Mouse (Mus musculus): ENCODE results near the gene Scaf1. TPM values are rescaled to one million over a fixed set of nuclear protein-coding genes. Genes with fewer than 3 reads are reported as not detected.

The Scaf1 gene
- polyA plus RNA-seq, 1 experiment from 2014 or later, result 25.1 TPM

DNA sequence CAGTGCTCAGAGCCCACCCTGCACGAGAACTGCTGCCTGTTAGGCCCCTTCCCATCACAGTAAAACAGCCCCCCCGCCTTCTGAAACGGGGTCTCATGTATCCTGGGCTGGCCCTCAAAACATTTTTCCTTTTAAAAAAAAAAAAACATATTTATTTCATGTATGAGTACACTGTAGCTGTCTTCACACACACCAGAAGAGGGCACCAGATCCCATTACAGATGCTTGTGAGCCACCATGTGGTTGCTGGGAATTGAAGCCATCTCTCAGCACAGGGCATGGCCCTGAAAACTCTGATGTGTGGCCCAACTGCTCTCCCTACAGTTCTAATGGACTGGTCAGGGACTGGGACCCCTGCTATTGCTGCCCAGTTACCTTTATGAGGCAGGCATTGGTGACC is 37.9 kb downstream of the Scaf1 start:
- no peak for ATAC-seq (replicated peaks; ENCODE audit: insufficient number of reproducible peaks, insufficient read depth, low FRiP score, low read depth)
- H3K9ac ChIP-seq, result no peak overlapping the region
- WGBS, result 88% methylated on average over 3 of the region's 3 CpGs

DNA sequence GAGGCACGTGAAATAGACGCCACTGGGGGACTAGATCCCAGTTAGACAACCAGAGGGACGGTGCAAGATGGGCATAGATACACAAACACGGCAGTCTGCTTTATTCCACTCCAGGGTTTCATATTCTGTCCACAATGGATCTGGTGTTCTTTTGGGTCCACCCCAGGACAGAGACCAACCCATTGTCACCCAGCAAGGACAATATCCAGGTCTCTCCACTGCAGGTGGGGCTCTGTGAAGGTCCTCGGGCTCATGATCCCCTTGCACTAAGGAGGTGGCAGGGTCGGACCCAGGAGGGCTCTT is 41.1 kb downstream of the Scaf1 start:
- peaks cover 16% of the 10 kb centered on the region for H3K4me1 ChIP-seq (replicated peaks)
- H3K9ac ChIP-seq, result no peak overlapping the region
- H3K27me3 ChIP-seq, result no peaks in the 10 kb centered on the region
- H3K9me3 ChIP-seq (replicated peaks), result no peaks in the 10 kb centered on the region
- H3K4me2 ChIP-seq, result peak overlapping the region; percentile 71
- H3K27ac ChIP-seq, result no peak overlapping the region
- WGBS, result 28% methylated on average over 6 of the region's 6 CpGs
- ATAC-seq (replicated peaks; ENCODE audit: insufficient number of reproducible peaks, insufficient read depth, low FRiP score, low read depth), result no peak
- H3K36me3 ChIP-seq, result peaks cover 42% of the 10 kb centered on the region
- no peak overlapping the region for H3K4me3 ChIP-seq

More for the DNA sequence above, 37.9 kb downstream of the Scaf1 start:
- Histone ChIP-seq H3K4me2 (no peak overlapping the region), H3K36me3 (peaks cover 69% of the 10 kb centered on the region), H3K27ac (no peak overlapping the region), H3K9me3 (replicated peaks) (no peaks in the 10 kb centered on the region), H3K4me3 (no peak overlapping the region), H3K4me1 (replicated peaks) (peaks cover 12% of the 10 kb centered on the region), H3K27me3 (no peaks in the 10 kb centered on the region)

DNA sequence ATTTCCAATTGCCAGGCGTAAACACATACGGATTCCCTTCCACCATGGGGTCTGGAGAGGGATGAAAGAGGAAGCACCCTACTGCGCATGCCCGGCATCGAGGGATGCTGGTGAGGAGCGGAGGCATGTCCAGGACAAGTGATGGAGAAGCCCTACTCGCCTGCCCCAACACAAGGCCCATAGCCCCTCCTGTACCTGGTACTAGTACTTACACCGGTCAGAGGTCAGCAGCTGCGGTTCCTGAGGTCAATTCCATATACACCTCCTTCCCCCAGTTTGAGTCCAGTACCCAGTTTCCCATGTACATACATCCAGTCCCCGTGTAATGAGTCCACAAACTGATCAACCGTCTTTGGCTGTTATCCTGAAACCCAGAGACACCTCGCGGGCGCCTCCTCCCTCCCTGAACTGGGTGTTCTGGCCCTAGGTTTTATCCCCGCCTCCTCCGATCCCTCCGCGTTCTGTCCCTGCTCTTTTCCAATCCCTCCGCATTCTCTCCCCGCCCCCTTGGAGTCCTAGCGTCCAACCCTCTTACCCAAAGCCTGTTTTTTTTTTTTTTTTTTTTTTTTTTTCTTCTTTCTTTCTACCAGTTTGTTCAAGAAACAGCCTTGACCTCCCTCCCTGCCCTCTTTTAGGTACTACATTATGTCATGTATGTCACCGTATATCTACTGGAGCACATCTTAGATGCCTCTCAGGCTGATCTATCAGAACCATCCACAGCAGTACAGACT is 41.6 kb downstream of the Scaf1 start, which contains the start of gene Cpt1c:
Gene Cpt1c (minus strand): TSS at position 469 of the 734 bp plus-strand sequence.
- Histone ChIP-seq H3K27me3 (no peaks in the 10 kb centered on the region), H3K4me2 (peak within 1 kb of the TSS; percentile 71), H3K9ac (peak within 1 kb of the TSS; percentile 43), H3K4me3 (peak within 1 kb of the TSS; percentile 54), H3K4me1 (replicated peaks) (peaks cover 20% of the 10 kb centered on the region), H3K27ac (peak within 1 kb of the TSS; percentile 57), H3K9me3 (replicated peaks) (no peaks in the 10 kb centered on the region), H3K36me3 (peaks cover 36% of the 10 kb centered on the region)
- 3% methylated on average over 22 of the region's 22 CpGs for whole genome bisulfite sequencing
- 0 out of 2 replicates have a peak, but pooled peaks have one; percentile 10 for ATAC-seq (replicated peaks; ENCODE audit: insufficient number of reproducible peaks, insufficient read depth, low FRiP score, low read depth)

- Histone ChIP-seq H3K4me2 (peak overlapping the region; percentile 71), H3K4me3 (peak overlapping the region; percentile 54), H3K27me3 (no peaks in the 10 kb centered on the region), H3K9me3 (replicated peaks) (no peaks in the 10 kb centered on the region), H3K9ac (no peak overlapping the region; the same call in 1 of the 2 replicates), H3K4me1 (replicated peaks) (peaks cover 20% of the 10 kb centered on the region), H3K27ac (peak overlapping the region; percentile 24), H3K36me3 (peaks cover 27% of the 10 kb centered on the region)
- no peak for ATAC-seq (replicated peaks; ENCODE audit: insufficient number of reproducible peaks, insufficient read depth, low FRiP score, low read depth)
- WGBS, result 44% methylated on average over 14 of the region's 14 CpGs
Observed at GRCm38 (mm10) chr7:44973415-44974130, 42.6 kb downstream of the Scaf1 start.

DNA sequence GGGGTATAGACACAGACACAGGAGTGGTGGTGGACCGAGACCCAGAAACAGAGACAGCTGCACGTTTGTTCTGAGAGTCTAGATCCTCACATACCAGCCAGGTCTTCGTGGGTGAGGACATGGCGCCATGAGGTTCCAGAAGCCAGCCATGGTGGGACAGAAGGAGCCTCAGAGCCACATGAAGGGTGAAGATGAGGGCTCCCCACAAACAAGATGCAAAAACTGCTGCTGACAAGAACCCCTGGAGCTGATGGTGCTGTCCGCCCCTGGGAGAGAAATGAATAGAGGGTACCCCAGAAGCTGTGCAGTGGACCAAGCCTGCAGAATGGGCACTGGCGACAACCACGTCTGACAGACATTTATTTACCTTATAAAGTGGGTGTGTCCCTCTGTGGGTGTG is 45.0 kb downstream of the Scaf1 start:
- Histone ChIP-seq H3K9ac (no peak overlapping the region), H3K36me3 (peaks cover 4% of the 10 kb centered on the region), H3K27ac (no peak overlapping the region), H3K27me3 (no peaks in the 10 kb centered on the region), H3K4me3 (peak overlapping the region; percentile 56), H3K4me2 (peak overlapping the region; percentile 93), H3K4me1 (replicated peaks) (peaks cover 20% of the 10 kb centered on the region), H3K9me3 (replicated peaks) (no peaks in the 10 kb centered on the region)
- WGBS, result 72% methylated on average over 7 of the region's 7 CpGs
- ATAC-seq (replicated peaks; ENCODE audit: insufficient number of reproducible peaks, insufficient read depth, low FRiP score, low read depth), result no peak

DNA sequence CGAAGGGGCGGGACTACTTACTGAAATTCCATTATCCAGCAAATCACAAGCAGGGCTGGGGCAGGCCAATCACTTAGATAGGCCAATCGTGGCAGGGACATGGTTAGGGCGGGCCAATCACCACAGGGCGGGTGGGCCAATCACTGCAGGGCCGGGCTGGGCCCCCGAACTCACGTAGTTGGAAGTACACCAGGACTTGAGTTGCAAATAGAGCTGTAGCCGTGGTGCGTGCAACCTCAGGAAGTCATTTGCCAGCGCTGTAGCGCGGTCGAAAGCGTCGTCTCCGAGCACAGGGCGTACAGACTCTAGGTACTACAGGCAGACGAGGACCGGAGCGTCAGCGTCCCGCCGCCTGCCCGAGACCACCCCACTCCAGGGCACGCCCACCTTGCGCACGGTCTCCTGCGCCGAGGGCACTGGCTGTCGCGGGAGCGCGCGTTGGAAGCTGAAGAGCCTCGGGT is 45.9 kb downstream of the Scaf1 start:
- peaks cover 20% of the 10 kb centered on the region for H3K4me1 ChIP-seq (replicated peaks)
- peak overlapping the region; percentile 93 for H3K4me2 ChIP-seq
- under 1% methylated on average over 36 of the region's 36 CpGs for WGBS
- H3K9me3 ChIP-seq (replicated peaks), result no peaks in the 10 kb centered on the region
- H3K9ac ChIP-seq, result peak overlapping the region; percentile 65
- peak overlapping the region; percentile 76 for H3K27ac ChIP-seq
- ATAC-seq (replicated peaks; ENCODE audit: insufficient number of reproducible peaks, insufficient read depth, low FRiP score, low read depth), result peak; percentile 96
- H3K27me3 ChIP-seq, result no peaks in the 10 kb centered on the region
- no peaks in the 10 kb centered on the region for H3K36me3 ChIP-seq
- H3K4me3 ChIP-seq, result peak overlapping the region; percentile 56

- Histone ChIP-seq H3K36me3 (no peaks in the 10 kb centered on the region), H3K9me3 (replicated peaks) (no peaks in the 10 kb centered on the region), H3K4me1 (replicated peaks) (peaks cover 9% of the 10 kb centered on the region), H3K27me3 (no peaks in the 10 kb centered on the region), H3K4me2 (no peak overlapping the region), H3K27ac (no peak overlapping the region), H3K4me3 (no peak overlapping the region), H3K9ac (no peak overlapping the region)
- 63% methylated on average over 15 of the region's 15 CpGs for WGBS
- no peak for ATAC-seq (replicated peaks; ENCODE audit: insufficient number of reproducible peaks, insufficient read depth, low FRiP score, low read depth)
Observed at GRCm38 (mm10) chr7:44966638-44967037, 49.5 kb downstream of the Scaf1 start.

GRCm38 (mm10) chr7:44965975-44966374 is 50.2 kb downstream of the Scaf1 start:
- H3K4me1 ChIP-seq (replicated peaks), result peaks cover 7% of the 10 kb centered on the region
- no peak overlapping the region for H3K4me2 ChIP-seq
- 71% methylated on average over 7 of the region's 7 CpGs for WGBS
- ATAC-seq (replicated peaks; ENCODE audit: insufficient number of reproducible peaks, insufficient read depth, low FRiP score, low read depth), result no peak
- H3K36me3 ChIP-seq, result no peaks in the 10 kb centered on the region
- no peaks in the 10 kb centered on the region for H3K9me3 ChIP-seq (replicated peaks)
- no peak overlapping the region for H3K4me3 ChIP-seq
- no peak overlapping the region for H3K9ac ChIP-seq
- no peaks in the 10 kb centered on the region for H3K27me3 ChIP-seq
- H3K27ac ChIP-seq, result no peak overlapping the region

GRCm38 (mm10) chr7:44964990-44965389 is 51.2 kb downstream of the Scaf1 start:
- H3K4me2 ChIP-seq, result no peak overlapping the region
- H3K27ac ChIP-seq, result no peak overlapping the region
- ATAC-seq (replicated peaks; ENCODE audit: insufficient number of reproducible peaks, insufficient read depth, low FRiP score, low read depth), result no peak
- no peaks in the 10 kb centered on the region for H3K27me3 ChIP-seq
- no peaks in the 10 kb centered on the region for H3K36me3 ChIP-seq
- no peak overlapping the region for H3K9ac ChIP-seq
- H3K4me1 ChIP-seq (replicated peaks), result peaks cover 4% of the 10 kb centered on the region
- H3K9me3 ChIP-seq (replicated peaks), result no peaks in the 10 kb centered on the region
- 91% methylated on average over 13 of the region's 13 CpGs for WGBS
- no peak overlapping the region for H3K4me3 ChIP-seq

GRCm38 (mm10) chr7:44962831-44963230 is 53.3 kb downstream of the Scaf1 start:
- H3K27ac ChIP-seq, result no peak overlapping the region
- no peak overlapping the region for H3K4me2 ChIP-seq
- no peaks in the 10 kb centered on the region for H3K36me3 ChIP-seq
- no peaks in the 10 kb centered on the region for H3K9me3 ChIP-seq (replicated peaks)
- H3K27me3 ChIP-seq, result no peaks in the 10 kb centered on the region
- H3K4me3 ChIP-seq, result no peak overlapping the region
- WGBS, result 86% methylated on average over 5 of the region's 5 CpGs
- no peaks in the 10 kb centered on the region for H3K4me1 ChIP-seq (replicated peaks)
- H3K9ac ChIP-seq, result no peak overlapping the region
- ATAC-seq (replicated peaks; ENCODE audit: insufficient number of reproducible peaks, insufficient read depth, low FRiP score, low read depth), result no peak

DNA sequence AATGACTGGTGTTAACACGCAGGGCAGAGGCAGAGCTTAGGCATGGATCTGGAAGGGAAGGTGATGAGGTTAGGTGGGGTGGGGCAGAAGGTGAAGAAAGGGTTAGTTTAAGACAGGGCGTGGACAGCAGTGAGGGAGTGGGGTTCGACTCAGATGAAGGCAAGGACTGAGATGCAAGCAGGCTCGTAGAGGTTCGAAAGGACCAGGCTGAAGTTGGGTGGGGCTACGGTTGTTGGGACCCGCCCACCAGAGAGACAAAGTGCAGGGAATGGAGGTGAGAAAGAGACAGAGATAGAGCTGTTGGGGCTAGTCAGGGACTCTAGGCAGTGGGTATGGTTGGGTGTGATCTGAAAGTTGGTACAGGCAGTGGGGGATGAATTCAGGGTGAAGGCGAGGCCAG is 53.8 kb downstream of the Scaf1 start:
- H3K4me1 ChIP-seq (replicated peaks), result no peaks in the 10 kb centered on the region
- no peak overlapping the region for H3K4me2 ChIP-seq
- no peaks in the 10 kb centered on the region for H3K27me3 ChIP-seq
- WGBS, result 68% methylated on average over 8 of the region's 8 CpGs
- no peak overlapping the region for H3K27ac ChIP-seq
- no peaks in the 10 kb centered on the region for H3K36me3 ChIP-seq
- no peak overlapping the region for H3K9ac ChIP-seq
- ATAC-seq (replicated peaks; ENCODE audit: insufficient number of reproducible peaks, insufficient read depth, low FRiP score, low read depth), result no peak
- H3K9me3 ChIP-seq (replicated peaks), result no peaks in the 10 kb centered on the region
- H3K4me3 ChIP-seq, result no peak overlapping the region
